Mouse (Mus musculus): ENCODE data around the gene Slmap.

GRCm38 (mm10) chr14:26447223-26447622 is 87.5 kb downstream of the Slmap start:
- TF ChIP-seq POLR2A (IDR thresholded peaks at IDR 0.05; ENCODE audit: insufficient read depth, low read depth, low read length) (no peak), CTCF (IDR thresholded peaks at IDR 0.05) (no peak), EP300 (IDR thresholded peaks at IDR 0.05; ENCODE audit: insufficient read depth, low read depth, low read length) (no peak)

Data from heart, adult 2 months (tissue).